Mouse (Mus musculus) heart, adult 11 months (tissue): ENCODE measurements around the gene Spin2e.
"Not testable (repeated sequence)": the region's sequence is repeated elsewhere in the genome, so short reads cannot be mapped to it uniquely, and the experiment has no call there.

Experiments used
- DNase-seq: peaks from one replicate; pipeline ENCODE4 v3.0.0; 2022

Spin2e gene

GRCm38 (mm10) chrX:31618820-31619219, at the start of gene Spin2e:
Spin2e (minus strand) TSS chrX:31618920.
- not testable (repeated sequence) for DNase-seq

GRCm38 (mm10) chrX:31574183-31574582, 44.5 kb downstream of the Spin2e start, which contains the start of gene Gm21883:
Gm21883 (minus strand) TSS chrX:31574283.
- not testable (repeated sequence) for DNase-seq
